Mouse (Mus musculus): ENCODE results near the gene Tfpi. TPM values are rescaled to one million over a fixed set of nuclear protein-coding genes. Genes with fewer than 3 reads are reported as not detected.

Tfpi gene
- 1.9 and 2.7 TPM in 2 replicates for polyA plus RNA-seq (2021; fragmentation: Nextera tagmentation)
- long read RNA-seq, experiment 1, partial matches to known transcripts = 0 of 1 reads
- long read RNA-seq, experiment 1, other reads (novel, unspliced or antisense) = 1 of 1 reads
- long read RNA-seq, experiment 2, transcript Tfpi-202 (8 exons, 3,576 nt) = major isoform, 6 of 20 reads
- long read RNA-seq, experiment 2, transcript Tfpi-204 (8 exons, 3,614 nt) = minor isoform, 5 of 20 reads
- long read RNA-seq, experiment 2, partial matches to known transcripts = 0 of 20 reads
- long read RNA-seq, experiment 2, other reads (novel, unspliced or antisense) = 7 of 20 reads

DNA sequence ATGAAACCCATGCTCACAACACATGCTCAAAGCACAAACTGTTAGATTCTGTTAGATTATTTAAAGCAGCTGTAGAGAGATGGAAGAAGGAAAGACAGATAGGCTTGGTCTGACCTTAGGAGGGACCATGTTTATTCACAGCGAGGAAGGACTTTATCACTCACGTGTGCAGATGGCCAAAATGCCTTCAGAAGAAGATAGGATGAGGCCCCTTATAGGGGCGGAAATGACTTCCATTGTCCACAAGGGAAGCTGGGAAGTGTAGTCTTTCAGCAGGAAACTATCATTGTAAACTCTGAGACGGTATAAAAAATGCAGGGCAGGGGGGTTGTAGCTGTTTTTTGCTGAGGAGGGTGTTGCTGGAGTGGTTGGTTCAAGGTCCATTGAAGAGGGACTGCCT, at the start of gene Tfpi:
Gene Tfpi, minus strand, starts transcription at position 199 of the 400 bp plus-strand sequence.

DNA sequence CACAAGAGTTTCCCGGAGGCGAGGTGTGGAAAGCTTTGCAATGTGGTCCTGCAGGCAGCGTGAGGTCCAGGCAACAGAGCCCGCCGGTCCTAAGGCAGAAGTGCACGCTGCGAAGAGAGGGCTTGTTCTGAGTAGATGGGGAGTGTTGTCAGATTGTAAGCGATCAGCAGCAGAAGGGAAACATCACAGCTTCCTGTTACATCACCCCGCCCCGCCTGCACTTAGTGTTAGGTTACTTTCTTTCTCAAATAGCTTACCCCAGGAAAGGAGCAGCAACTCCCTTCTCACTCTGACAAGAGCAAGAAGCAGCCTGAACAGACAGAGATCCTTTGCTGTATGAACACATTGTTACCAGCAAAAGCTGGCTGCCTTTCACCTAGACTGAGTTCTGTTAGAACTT, 51.4 kb downstream of the Tfpi start, which contains the start of gene Calcrl:
Gene Calcrl, minus strand, starts transcription at position 274 of the 400 bp plus-strand sequence.

Other genes with a start within 250 kb of the Tfpi start
- 2.3 and 3.1 TPM in 2 replicates for gene Calcrl, start 51.4 kb downstream of the Tfpi start, polyA plus RNA-seq (2021; fragmentation: Nextera tagmentation)
- 5.5 and 5.8 TPM in 2 replicates for gene Ctnnd1, start 174.0 kb upstream of the Tfpi start, polyA plus RNA-seq (2021; fragmentation: Nextera tagmentation)
- gene Btbd18, start 182.3 kb upstream of the Tfpi start, polyA plus RNA-seq (2021; fragmentation: Nextera tagmentation) = not detected in 2 replicates
- 85.4 and 90.3 TPM in 2 replicates for gene Selenoh, start 194.0 kb upstream of the Tfpi start, polyA plus RNA-seq (2021; fragmentation: Nextera tagmentation)
- gene Gm28635, start 201.3 kb upstream of the Tfpi start, polyA plus RNA-seq (2021; fragmentation: Nextera tagmentation) = not detected in 2 replicates
- gene Med19, start 201.6 kb upstream of the Tfpi start, polyA plus RNA-seq (2021; fragmentation: Nextera tagmentation) = 11.1 and 12.4 TPM in 2 replicates
- 308 and 351 TPM in 2 replicates for gene Tmx2, start 202.4 kb upstream of the Tfpi start, polyA plus RNA-seq (2021; fragmentation: Nextera tagmentation)
- 3.6 and 5.0 TPM in 2 replicates for gene Zdhhc5, start 238.4 kb upstream of the Tfpi start, polyA plus RNA-seq (2021; fragmentation: Nextera tagmentation)

Data from layer of hippocampus, adult 6 months (tissue).